Mouse (Mus musculus): Measurements from ENCODE around the gene Fibcd1.

Fibcd1 gene

GRCm38 (mm10) chr2:31845896-31846691 is at the start of gene Fibcd1:
Gene Fibcd1 (minus strand): TSS chr2:31846005.
- no peak for DNase-seq (ENCODE audit: low spot score in 2 of 2)

DNA sequence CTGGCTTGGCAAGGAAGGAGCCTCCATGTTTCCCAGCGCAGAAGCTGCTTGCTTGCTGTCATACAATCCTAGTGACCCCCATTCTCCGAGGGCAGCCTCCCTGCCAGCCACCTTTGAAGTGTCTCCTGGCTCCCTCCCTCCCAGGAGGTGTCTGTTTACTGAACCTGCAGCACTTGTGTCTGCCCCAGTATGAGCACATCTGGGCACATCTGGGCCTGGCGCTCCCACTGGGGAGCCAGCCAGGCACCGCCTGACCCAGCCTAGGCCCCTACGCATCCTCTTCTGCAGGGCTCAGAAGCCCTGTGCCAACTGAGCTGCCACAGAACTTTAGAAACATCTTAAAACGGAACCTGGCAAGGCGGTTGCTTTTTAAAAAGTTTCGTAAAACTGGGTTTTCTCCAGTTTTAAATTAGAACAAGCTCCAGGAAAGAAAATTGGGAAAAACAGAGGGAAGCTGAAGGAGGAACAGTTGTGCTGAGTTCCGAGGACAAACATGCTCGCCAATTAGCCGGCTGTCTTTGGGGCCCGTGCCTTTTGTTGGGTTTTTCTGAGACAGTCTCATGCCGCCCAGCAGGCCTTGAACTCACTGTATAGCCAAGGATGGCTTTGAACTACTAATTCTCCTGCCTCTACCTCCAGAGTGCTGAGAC is 48.5 kb upstream of the Fibcd1 start:
- no peak for DNase-seq (ENCODE audit: low spot score in 2 of 2)

GRCm38 (mm10) chr2:31893110-31893669 is 47.4 kb upstream of the Fibcd1 start:
- no peak for DNase-seq (ENCODE audit: low spot score in 2 of 2)

DNA sequence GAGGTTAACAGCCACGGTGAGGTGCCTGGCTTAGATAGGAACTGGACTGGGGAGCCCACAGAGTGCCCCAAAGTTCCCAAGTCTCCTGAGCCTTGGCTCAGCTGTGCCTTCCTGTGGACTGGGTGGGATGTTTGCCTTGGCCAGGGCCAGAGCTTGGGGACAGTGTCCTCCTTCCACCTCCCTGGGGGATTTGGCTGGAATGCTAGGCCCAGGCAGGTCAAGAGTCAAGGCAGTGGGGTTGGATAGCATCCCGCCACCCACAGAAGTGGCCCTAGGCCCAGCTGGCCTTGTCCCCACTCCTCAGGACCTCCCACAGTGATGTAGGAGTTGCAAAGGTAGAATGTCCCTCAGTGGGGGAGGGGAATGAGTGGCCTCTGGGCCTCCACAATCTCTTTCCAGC is 45.4 kb upstream of the Fibcd1 start:
- DNase-seq (ENCODE audit: low spot score in 2 of 2), result no peak

GRCm38 (mm10) chr2:31888871-31889270 is 43.1 kb upstream of the Fibcd1 start:
- DNase-seq (ENCODE audit: low spot score in 2 of 2), result no peak

GRCm38 (mm10) chr2:31887030-31887429 is 41.2 kb upstream of the Fibcd1 start, which contains the start of gene Lamc3:
Gene Lamc3 (plus strand): TSS chr2:31887291.
- DNase-seq (ENCODE audit: low spot score in 2 of 2), result peak in 1 of 2 experiments; percentile 35

DNA sequence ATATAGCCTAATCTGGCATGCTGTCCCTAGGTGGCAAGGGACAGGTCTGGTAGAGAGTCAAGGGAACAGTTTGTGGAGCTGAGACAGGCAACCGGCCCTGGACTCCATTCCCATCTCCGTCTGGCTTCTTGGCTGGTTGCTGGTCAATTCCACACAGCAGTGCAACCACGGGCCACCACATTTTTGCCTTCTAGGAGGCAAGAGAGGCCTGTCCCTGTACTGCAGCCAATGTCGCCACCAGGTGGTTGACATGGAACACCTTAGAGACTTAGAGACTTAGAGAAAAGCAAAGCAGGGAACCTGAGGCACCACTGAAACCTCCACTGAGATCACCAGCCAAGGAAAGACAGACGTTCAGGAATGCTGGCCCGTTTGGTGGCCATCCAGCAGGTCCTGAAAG is 39.0 kb upstream of the Fibcd1 start:
- peak in 1 of 2 experiments; percentile 48 for DNase-seq (ENCODE audit: low spot score in 2 of 2)

GRCm38 (mm10) chr2:31883061-31883460 is 37.3 kb upstream of the Fibcd1 start:
- DNase-seq (ENCODE audit: low spot score in 2 of 2), result no peak

- no peak for DNase-seq (ENCODE audit: low spot score in 2 of 2)
Measured at GRCm38 (mm10) chr2:31880868-31881267, 35.1 kb upstream of the Fibcd1 start.

DNA sequence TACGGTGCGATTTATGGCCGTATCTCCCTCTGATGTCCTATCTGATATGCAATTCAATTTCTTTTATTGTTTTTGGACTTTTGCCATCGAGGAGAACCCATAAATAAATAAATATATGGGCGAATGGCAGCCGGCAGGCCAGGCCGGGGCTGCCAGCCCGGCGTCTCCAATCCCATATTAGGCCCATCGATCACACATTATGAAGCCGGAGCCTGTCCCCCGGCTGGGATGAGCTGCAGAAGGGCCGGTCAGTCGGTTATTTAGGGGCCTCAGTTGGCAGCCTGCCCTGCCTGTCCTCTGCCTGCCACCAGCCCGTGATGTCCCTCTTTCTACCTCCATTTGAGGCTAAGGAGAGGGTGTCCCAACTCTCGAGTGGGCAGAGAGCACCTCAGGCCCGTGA is 32.8 kb upstream of the Fibcd1 start:
- no peak for DNase-seq (ENCODE audit: low spot score in 2 of 2)

DNA sequence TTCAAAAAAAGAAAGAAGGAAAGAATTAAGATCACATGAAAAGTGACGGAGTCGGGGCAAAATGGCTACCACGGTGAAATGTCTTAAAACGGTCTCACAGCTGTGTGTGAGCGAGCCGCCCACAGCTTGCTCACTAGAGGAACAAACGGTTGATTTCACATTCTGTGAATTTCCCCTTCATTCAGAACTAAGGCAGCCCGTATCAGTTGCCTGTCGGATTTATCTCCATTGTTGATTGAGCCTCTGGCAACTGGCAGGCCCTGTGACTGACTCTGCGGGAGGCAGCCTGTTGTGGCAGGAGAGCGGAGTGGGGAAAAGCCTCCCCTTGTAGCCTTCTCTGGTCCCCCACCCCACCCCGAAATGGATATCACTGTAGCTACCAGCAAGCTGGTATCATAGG is 30.6 kb upstream of the Fibcd1 start:
- DNase-seq (ENCODE audit: low spot score in 2 of 2), result no peak

DNA sequence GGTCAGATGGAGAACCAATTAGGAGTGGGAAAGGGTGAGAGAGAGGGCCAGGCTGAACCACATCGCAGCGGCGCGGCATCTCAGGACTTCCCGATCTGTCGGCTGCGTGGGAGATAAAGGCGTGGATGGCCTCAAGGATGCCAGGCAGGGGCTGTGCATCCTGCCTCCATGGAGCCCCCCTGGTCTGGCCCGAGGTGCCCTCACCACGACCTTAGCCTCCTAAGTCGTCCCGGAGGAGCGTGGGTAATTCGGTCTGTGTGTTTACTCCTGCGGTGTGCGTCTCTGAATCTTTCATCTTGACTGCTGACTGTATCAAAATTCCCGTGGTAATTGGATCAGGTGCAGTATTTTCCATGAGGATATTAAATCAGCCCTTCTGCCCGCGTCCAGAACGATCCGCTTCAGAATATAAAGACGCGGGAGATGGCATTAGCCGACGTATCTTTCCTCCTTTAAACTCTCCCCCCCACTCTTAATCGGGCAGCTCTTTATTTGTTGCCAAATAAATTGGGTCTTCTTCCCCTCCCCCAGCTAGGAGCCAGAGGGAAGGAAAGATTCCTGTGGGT is 28.6 kb upstream of the Fibcd1 start:
- DNase-seq (ENCODE audit: low spot score in 2 of 2), result no peak

GRCm38 (mm10) chr2:31870683-31871082 is 24.9 kb upstream of the Fibcd1 start:
- no peak for DNase-seq (ENCODE audit: low spot score in 2 of 2)

GRCm38 (mm10) chr2:31869692-31870091 is 23.9 kb upstream of the Fibcd1 start:
- DNase-seq (ENCODE audit: low spot score in 2 of 2), result no peak

DNA sequence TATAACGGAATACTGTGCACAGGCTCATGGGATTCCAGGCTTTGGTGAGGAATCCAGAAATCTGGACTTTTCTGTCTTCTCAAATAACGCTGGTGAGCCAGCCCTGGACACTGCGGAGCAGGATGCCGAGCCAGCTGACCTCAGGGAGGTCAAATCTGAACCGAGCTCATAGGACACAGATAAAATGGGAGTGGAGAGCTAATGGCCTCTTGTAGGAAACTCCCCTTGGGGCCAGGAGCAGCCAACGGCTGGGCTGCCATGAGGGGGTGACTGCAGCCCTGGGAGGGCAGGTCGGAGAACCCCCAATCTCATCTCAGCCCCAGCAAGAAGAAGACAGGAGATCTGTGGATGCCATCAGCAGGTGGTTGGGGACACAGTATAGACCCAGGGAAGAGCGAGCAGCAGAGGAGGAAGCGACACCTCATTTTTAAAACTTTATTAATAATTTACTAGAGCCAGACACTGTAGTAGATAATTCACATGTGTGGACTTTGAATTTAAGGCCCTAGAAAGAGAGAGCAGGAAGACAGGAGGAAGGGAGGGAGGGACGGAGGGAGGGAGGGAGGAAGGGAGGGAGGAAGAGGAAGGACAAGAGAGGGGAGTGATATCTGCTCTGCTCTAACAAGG is 22.8 kb upstream of the Fibcd1 start:
- no peak for DNase-seq (ENCODE audit: low spot score in 2 of 2)

DNA sequence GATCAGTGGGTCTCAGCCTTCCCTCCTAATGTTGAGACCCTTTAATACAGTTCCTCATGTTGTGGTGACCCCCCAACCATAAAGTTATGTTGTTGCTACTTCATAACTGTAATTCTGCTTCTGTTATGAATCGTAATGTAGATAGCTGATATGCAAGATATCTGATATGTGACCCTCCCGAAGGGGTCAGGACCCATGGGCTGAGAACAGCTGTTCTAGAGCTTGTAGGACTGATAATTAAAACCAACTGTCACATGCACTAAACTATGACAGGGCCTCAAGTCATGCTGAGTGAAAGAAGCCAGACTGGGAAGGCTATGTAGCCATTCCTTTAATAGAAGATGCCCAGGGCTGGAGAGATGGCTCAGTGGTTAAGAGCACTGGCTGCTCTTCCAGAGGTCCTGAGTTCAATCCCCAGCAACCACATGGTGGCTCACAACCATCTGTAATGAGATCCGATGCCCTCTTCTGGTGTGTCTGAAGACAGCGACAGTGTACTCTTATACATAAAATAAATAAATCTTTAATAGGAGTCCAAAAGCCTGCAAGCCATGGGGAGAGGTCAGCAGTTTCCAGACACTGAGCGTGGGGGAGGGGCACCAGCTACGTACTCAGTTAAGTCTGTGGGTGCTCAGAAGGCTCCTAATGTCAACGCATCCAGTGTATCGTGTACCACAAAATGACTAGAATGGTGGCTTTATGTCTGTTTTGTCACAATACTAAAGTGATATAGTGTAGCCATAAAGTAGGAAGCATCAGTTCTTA is 22.1 kb upstream of the Fibcd1 start:
- no peak for DNase-seq (ENCODE audit: low spot score in 2 of 2)

DNA sequence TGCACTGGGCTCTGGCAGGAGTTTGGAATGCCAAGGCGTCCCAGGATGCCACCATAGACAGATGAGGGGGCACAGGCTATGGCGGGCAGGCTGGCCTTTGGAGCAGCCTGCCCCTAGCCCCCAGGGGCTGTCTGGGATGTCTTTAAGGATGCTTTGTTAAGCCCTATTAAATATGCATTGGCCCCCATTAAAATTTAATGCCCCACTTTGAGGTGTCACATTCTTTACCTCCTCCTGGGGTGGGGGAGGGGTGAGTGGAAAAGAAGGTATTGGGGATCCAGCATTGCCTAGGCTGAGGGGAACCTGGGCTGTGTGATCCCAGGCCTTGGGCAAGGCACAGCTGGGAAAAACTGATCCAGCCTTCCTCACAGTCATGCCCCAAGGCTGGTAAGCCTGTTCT is 20.0 kb upstream of the Fibcd1 start:
- no peak for DNase-seq (ENCODE audit: low spot score in 2 of 2)

DNA sequence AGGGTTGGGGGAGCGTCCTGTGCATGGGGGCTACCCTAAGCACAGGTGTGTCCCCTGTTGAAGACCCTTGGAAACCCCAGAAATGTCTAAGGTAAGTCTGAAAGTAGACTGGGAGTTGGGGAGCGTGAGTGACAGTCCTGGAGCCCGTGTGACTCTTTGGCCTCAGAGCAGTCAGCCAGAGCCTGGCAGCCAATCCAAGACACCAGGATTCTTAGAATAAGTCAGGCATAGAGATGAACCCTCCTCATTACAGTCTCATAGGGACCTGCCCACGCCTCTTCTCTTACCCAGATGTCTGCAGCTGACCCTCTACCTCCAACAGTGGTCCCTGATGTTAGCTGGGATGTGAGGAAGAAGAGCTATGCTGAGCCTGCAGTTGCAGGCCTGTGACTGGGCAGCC is 19.5 kb upstream of the Fibcd1 start:
- no peak for DNase-seq (ENCODE audit: low spot score in 2 of 2)

- no peak for DNase-seq (ENCODE audit: low spot score in 2 of 2)
Measured at GRCm38 (mm10) chr2:31864891-31865290, 19.1 kb upstream of the Fibcd1 start.

DNA sequence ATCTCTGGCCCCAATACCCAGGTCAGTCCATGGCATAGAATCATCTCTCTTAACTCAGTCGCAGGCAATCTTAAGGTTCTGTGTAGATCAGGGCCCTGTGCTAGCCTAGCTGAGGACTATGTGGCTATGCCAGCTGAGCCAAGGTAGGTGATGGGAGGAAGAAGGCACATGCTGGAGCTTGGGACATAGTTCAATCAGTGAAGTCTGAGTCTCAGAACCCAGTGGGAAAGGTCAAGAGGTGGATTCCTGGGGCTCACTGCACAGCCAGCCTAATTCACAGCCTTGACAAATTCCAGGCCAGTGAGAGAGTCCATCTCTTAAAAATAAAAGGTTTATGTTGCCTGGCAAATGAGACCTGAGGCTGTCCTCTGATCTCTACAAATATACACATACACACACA is 18.0 kb upstream of the Fibcd1 start:
- no peak for DNase-seq (ENCODE audit: low spot score in 2 of 2)

DNA sequence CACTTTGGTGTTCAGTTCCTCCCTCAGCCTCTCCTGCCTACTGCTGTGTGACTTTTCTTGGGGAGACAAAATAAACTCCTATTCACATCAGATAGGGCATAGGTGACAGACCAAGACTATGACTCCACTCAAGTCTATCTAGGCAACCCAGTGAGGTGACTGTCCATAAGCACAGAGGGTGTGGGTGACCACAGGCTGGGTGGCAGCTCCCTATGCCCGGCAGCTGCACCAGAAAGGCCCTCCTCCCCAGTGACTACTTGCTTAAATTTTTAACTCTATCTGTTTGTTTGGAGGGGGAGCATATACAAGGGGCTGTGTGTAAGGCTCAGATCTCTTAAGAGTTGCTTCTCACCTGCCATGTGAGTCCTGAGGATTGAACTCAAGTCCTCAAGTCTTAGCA is 17.1 kb upstream of the Fibcd1 start:
- DNase-seq (ENCODE audit: low spot score in 2 of 2), result no peak

Data from cerebellum, postnatal 4 days (tissue).